Mouse (Mus musculus) cerebellum, postnatal 14 days (tissue): ENCODE data around the gene Tbc1d21.

Source experiments
- DNase-seq, 2 experiments: peaks; one replicate each; pipeline ENCODE4 v3.0.0; 2021; ENCODE audit warnings: mixed read lengths in 2 of 2

Gene Tbc1d21

GRCm38 (mm10) chr9:58370355-58370754, at the start of gene Tbc1d21:
TSS of gene Tbc1d21 (minus strand) at chr9:58370455.
- no peak for DNase-seq

DNA sequence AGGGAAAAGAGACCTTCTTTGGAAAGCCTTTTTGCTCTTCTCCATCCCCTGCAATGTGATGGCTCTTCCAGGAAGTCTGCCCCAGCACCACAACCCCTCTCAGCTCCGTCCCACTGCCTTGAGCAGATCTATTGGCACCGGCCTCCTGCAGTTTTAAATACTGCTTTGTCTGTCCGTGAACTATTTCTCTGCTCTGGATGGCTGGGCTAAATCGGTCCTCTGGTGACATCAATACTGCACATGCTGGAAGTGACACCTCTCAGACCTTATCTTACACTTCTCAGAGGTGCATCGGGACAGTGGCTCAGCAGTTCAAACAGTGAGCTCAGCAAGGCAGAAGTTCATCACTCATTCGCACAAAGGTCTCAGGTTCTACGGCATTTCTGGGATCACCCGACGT, 41.3 kb upstream of the Tbc1d21 start:
- DNase-seq: no peak

DNA sequence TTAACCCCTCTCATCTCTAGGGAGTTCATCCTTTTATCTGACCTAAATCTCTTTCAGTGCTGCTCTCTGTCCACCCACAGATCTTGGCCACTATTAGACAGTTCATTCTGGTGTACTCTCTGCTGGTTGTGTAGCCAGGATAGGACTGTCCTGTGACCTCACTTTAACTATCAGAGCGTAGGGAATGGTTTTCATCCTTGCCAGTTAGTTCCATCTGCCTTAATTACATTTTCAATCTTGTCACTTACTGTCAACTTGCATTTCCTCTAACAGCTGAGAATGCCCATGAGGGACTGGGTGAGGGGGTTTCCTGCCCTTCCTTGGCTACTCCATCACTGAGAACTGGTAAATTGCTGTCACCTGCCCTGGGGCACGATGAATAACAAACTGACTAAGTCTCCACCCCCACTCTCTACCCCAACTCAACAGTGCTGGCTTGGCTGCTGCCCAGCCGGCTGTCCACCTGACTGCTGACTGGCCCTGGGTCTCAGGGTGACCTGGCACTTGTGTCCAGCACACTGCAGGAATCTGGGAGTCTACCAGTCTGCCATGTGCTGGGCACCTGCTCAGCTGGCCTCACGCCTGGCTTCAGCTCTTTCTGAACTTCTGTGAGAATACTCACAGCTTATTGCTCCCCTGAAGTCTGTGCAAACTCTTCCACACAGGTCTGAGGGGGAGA, 39.9 kb upstream of the Tbc1d21 start:
- DNase-seq: peak; percentile 97 to 98

- peak; percentile 64 to 74 for DNase-seq
These were observed 39.0 kb upstream of the Tbc1d21 start for GRCm38 (mm10) chr9:58409247-58409646.

- DNase-seq: no peak
These were observed 34.2 kb upstream of the Tbc1d21 start for GRCm38 (mm10) chr9:58404412-58404811.

DNA sequence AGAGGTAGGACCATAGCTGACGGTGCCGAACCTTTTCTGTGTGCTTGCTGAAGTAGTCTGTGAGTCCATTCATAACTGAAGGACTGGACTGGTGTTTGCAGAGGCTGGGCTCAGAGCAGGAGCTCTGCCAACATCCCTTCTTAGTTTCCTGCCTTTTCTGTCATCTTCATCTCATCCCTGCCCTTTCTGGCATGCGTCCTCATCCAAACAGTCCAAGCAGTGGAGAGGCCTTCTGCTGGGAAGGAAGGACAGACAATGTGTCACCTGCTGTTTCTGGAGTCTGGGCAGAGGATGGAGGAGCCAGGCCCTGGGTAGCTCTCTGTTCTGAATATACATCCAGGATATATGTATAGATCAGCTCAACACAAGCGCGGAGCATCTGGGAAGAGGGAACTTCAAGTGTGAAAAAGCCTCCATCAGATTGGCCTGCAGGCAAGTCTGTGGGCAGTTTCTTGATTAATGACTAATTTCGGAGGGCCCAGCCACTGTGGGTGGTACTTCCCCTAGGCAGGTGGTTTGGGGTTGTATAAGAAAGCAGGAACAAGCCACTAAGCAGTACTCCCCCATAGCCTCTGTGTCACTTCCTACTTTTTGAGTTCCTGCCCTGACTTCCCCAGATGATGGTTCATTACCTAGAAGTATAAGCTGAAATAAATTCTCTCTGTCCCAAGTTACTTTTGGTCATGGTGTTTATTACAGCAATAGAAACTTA, 31.3 kb upstream of the Tbc1d21 start:
- DNase-seq: peak; percentile 79 to 81

DNA sequence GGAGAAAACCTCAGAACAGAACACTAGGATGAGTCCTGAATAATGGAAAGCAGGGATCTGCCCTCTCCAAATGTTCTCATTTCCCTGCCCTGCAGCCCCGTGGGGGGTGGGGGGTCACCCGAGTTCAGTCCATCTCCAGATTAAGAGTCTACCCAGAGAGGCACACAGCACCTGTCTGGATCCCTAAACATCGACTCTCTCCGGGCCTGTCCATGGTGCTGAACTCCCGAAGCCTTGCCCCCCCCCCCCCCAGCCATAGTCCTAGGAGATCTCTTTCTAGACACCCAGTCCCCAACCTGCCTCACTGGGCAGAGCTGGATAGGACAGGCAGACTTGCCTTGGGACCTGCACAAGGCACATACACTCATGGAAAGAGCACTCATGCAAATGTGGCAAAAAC, 29.4 kb upstream of the Tbc1d21 start:
- DNase-seq: no peak

DNA sequence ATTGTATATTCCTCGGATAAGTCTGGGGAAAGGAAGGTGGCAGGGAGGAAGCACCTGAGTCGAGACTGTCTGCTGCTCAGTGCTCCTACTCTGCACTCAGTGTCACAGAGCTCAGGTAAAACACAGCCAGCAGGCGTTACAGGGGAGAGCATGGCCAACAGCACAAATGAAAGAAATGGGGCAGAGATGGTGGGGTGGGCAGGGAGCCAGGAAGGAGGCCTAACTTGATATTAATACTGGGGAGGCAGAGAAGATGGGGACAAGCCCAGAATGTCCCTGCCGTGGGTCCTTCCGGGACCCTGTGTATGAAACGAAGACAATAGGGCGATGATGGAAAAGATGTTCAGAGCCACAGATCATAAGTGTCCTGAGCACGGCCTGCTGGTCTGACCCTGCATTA, 24.4 kb upstream of the Tbc1d21 start:
- DNase-seq: peak; percentile 43 to 56

- peak; percentile 84 to 90 for DNase-seq
These were observed 23.6 kb upstream of the Tbc1d21 start for GRCm38 (mm10) chr9:58393875-58394274.

- DNase-seq: no peak
These were observed 18.1 kb upstream of the Tbc1d21 start for GRCm38 (mm10) chr9:58388381-58388780.

GRCm38 (mm10) chr9:58378878-58379277, 8.6 kb upstream of the Tbc1d21 start:
- DNase-seq: no peak

DNA sequence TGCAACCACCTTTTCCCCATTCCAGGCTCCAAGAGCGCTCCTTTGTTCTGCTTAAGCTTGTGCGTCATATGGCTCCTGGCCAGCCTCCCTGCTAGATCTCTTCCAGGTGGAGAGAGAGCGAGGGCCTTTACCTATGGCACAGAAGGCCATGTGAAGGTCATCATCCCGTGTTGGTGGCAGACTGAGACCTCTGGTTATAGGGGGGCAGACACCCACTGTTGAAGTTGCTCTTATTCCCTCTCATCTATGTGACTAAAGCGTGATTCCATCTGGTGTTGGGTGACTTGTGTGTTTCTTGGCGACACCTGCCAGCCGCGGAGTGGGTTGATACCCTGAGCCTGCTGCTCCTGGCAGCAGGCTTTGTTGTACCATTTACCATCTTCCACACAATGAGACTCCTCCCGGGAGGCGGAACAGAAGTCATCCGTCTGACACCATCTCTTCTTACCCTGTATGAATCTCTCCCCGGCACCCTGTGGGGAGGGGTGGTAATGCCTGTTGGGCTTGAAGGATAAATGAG, 3.7 kb upstream of the Tbc1d21 start:
- DNase-seq: peak; percentile 49 to 53

DNA sequence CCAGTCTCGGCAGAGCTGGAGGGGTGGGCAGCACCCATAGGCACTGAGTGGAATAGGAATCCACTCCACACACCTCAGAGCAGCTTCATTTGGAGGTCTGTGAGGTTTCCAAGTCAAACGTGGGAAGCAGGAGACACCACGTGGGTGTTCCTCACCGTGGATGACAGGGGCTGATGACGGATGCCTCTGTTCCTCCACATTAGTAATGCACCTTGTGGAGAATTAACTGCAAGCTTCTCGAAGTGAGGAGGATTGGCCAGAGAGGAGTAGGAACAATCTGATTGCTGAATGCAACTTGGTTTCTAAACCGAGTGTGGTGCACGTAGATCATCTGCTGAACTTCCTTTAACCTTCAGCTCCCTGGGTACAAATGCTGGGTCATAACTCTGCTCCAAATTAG, 1.7 kb upstream of the Tbc1d21 start:
- no peak for DNase-seq

DNA sequence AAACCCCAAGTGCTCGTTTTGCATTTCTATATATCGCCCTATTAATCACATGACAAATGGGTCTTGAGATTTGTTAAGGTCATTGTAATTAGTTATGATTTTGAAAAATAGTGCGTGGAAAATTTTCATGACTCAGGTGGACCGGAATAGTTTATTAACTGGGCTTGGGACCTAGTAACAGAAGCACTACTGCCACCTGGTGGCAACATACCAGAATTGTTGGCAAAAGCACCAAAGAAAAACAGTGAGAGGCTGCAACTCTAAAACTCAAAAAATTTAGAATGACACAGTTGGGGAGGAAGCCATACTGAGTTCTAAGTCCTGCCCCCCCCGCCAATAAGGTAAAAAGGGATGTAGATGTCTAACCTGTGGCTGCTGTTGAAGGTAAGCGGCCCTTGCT, 611 bp downstream of the Tbc1d21 start:
- DNase-seq: peak; percentile 65 to 70

- no peak for DNase-seq
These were observed 5.9 kb downstream of the Tbc1d21 start for GRCm38 (mm10) chr9:58364325-58364724.

DNA sequence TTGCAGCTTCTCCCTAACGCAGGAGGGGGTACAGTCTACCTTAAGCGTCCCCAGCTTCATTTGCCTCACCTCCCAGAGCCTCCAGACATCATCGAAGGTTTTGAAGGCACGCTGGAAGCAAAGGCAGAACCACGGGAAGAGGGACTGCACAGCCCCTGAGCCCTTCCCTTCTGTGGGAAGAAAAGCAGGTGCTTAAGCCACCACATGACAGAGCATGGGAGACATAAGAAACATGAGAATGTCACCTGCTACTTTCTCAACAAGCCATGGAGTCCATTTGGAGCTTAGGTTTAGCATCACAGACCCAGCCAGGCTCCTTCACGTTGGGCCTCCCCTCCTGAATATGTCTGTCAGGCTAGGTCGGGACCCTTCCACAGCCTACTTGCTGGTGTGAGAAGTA, 8.3 kb downstream of the Tbc1d21 start:
- no peak for DNase-seq

DNA sequence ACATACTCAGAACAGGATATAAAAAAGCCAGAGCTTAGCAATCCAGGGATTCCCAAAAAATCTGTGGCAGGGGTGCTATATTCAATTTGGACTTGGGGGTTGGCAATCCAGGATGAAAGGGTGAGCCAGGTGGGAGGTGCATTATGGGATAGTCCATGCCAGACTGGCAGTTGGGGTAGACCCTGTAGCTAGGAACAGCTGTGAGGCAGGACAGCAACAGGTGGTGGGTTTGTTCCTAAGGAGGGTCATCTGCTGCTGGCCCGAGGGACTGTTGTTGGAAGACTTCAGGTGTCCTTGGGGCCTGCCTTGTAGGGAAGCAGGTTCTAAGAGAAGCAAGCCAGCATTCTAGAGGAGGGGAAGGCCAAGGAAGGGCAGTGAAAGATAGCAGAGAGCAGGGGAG, 8.9 kb downstream of the Tbc1d21 start:
- DNase-seq: peak in 1 of 2 experiments; percentile 27

DNA sequence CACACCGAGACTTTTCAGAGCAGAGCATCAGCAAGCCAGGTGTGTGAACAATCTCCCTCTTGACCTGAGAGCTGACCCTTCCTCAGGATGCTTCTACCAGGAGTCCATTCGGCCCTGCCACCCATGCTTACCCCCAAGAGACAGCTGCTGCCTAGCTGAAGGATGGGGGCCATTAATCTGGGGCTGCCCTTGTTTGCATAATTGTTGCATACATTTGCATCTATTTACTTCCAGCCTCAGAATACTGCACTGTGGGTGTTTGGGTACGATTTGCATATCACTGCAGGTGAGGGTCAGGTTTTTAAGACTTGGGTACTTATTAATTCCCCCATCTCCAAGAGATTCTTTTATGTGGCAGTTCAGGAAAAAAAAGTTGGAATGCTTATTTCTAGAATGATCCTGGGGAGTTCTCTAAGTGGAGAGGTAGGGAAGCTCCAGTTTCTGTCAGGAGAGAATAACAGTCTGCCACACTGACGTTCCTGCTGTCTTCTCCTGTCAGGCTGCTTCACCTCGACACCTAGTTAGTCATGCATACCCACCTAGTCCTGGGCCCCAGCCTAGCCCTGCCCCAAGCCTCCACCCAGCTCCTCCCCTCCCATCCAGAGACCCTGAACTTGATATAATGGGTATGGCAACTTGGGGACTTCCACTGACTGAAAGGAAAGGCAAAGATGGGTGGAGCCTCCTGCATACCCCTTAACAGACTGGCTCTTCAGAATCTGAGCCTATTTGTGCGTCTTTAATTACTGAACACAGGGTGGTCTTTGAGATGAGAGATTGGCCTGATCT, 14.8 kb downstream of the Tbc1d21 start:
- no peak for DNase-seq

DNA sequence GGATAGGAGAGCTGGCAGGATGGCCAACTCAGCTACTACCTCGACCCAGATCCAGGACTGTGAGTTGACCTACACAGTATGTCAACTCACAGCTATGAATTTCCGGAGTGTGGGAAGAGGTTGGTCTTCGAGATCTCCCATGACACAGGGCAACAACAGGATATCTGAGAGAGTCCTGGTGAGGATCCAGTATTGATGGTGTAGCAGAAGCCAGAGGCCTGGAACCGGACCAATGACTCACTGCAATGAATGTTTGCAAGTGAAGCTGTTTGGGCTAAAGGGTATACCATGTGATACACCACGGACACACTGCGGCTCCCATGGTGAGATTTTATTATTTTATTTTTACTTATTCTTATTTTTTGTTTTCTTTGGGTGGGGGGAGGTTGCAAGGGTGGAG, 15.6 kb downstream of the Tbc1d21 start:
- no peak for DNase-seq

DNA sequence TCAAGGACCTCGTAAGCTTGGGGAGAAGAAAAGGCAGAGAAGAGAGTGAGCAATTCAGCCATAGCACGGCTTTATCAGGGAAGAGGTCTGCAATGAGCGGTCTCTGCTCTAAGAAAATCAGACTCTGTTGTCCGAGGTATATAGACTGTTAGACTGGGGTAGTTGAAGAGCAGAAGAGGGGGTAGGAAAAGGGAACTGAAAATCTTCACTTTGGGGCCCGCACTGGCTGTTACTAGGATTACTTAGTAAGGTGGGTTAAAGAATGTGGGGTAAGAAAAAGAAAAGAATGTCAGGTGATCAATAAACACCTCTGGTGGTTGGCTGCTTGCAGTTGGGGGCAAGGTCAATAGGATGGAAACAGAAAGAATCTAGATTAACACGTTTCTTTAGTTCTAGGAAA, 17.0 kb downstream of the Tbc1d21 start:
- DNase-seq: no peak

- no peak for DNase-seq
These were observed 22.5 kb downstream of the Tbc1d21 start for GRCm38 (mm10) chr9:58347795-58348194.

DNA sequence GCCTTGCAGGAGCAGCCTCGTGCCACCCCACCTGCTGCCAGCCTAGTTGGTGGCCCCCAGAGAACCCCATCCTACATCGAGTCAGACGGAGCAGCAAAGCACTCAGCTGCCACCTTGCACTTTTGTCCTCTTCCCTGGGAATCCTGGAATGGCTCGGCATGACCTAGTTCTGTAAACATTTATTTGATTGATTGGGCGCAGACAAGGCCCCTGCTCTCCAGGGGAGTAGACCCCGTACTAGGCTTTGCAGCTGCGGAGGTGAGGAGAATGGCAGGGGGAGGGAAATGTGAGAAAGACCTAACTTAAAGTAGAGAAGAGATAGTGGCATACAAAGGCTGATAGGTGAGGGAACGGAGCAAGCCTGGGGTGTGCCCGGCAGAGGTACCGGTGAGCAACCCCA, 23.8 kb downstream of the Tbc1d21 start:
- no peak for DNase-seq

GRCm38 (mm10) chr9:58345963-58346362, 24.3 kb downstream of the Tbc1d21 start:
- no peak for DNase-seq

GRCm38 (mm10) chr9:58341795-58342194, 28.5 kb downstream of the Tbc1d21 start:
- DNase-seq: no peak
